Mouse (Mus musculus) olfactory bulb, adult 2 months (tissue): ENCODE measurements around the gene Ndufa4l2. TPM values are rescaled to one million over a fixed set of nuclear protein-coding genes. Genes with fewer than 3 reads are reported as not detected.

Experiments used
- H3K27ac ChIP-seq: fragments of 200-500 bp; 2 replicates; pipeline ENCODE4 v1.5.1; 2012; ENCODE audit warnings: low read depth, low read length; ENCODE audit not compliant: insufficient read depth
- H3K4me1 ChIP-seq: fragments of 200-500 bp; 2 replicates; pipeline ENCODE4 v1.6.1; 2012; ENCODE audit warnings: low read length; ENCODE audit not compliant: control insufficient read depth, insufficient read depth
- H3K4me3 ChIP-seq: fragments of 200-500 bp; 2 replicates; pipeline ENCODE4 v1.5.1; 2012; ENCODE audit warnings: mild to moderate bottlenecking, low read depth, low read length, moderate library complexity; ENCODE audit not compliant: insufficient read depth
- CTCF ChIP-seq: fragments of 200-500 bp; IDR thresholded peaks from 2 replicates; pipeline ENCODE4 v1.5.1; 2012; ENCODE audit warnings: low read depth, mild to moderate bottlenecking, low read length, moderate library complexity; ENCODE audit not compliant: insufficient read depth
- POLR2A ChIP-seq: fragments of 200-500 bp; IDR thresholded peaks from 2 replicates; pipeline ENCODE4 v1.6.1; 2012; ENCODE audit warnings: mild to moderate bottlenecking, low read depth, low read length, moderate library complexity; ENCODE audit not compliant: insufficient read depth
- WGBS: fragments of 180-500 bp; shearing (Covaris S2); methylation state at CpG from one replicate; pipeline ENCODE4 v1.1.7; 2018; 5-methylcytosine and 5-hydroxymethylcytosine counted together
- polyA plus RNA-seq: library from polyadenylated mRNA; stranded (reverse); fragments of >200 nt; gene quantifications from 2 replicates; pipeline ENCODE4 v1.2.4, GENCODE M21; 2012; ENCODE audit warnings: low replicate concordance; ENCODE audit not compliant: missing spikeins, insufficient read depth, insufficient read length

Ndufa4l2 gene
- polyA plus RNA-seq, 1 experiment, result not detected

DNA sequence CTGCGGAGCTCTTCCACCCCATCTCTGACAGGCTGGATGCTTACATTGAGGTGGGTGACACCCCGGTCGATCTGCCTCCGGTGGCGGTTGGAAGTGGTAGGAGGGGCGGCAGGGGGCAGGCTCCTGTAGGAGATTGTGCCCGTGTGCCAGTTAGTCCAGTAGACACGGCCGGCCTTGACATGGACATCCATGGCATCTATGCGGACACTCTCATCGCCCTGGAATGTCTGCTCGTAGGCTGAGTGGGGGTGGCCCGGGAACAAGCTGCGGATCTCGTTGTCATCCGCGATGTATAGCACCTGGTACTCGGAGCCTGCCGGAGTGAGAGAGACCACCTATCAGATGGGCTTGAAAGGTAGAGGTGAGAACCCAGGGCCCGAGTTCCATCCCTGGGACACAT is 29.6 kb downstream of the Ndufa4l2 start:
- no peak overlapping the region for H3K27ac ChIP-seq
- H3K4me1 ChIP-seq, result no peaks in the 10 kb centered on the region
- 92% methylated on average over 20 of the region's 20 CpGs for WGBS
- no peak for TF ChIP-seq CTCF
- no peak for TF ChIP-seq POLR2A
- no peak overlapping the region for H3K4me3 ChIP-seq

DNA sequence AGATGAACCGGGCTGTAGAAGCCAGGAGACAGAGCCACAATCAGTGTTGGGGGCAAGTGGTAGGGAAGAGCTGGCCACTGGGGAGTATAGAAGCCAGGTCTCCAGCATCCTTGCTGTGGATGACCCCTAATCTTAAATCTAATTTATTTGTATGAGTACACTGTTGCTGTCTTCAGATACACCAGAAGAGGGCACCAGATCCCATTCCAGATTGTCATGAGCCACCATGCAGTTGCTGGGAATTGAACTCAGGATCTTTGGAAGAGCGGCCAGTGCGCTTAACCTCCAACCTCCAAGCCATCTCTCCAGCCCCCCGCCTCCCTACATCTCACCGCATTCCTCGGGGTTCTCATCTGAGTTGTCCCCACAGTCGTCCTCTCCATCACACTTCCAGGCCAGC is 31.7 kb downstream of the Ndufa4l2 start:
- Histone ChIP-seq H3K27ac (no peak overlapping the region), H3K4me1 (no peaks in the 10 kb centered on the region), H3K4me3 (no peak overlapping the region)
- no peak for TF ChIP-seq CTCF
- TF ChIP-seq POLR2A, result no peak
- 95% methylated on average over 7 of the region's 7 CpGs for WGBS

DNA sequence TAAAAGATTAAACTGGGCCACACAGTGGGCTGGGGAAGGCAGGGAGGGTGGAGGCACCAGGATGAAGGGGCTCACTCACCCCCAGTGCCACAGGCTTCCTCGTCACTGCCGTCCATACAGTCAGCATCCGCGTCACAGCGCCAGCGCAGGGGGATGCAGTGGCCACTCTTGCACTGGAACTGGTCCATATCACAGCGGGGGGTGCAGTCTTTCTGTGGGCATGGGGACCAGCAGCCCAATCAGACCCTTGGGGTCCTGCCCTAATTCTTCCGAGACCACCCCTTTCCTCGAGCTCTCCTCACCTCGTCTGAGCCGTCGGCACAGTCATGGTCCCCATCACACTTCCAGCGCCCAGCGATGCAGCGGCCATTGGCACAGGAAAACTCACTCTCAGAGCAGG is 33.5 kb downstream of the Ndufa4l2 start:
- Histone ChIP-seq H3K27ac (no peak overlapping the region), H3K4me3 (no peak overlapping the region), H3K4me1 (no peaks in the 10 kb centered on the region)
- 91% methylated on average over 15 of the region's 15 CpGs for WGBS
- TF ChIP-seq POLR2A, result no peak
- TF ChIP-seq CTCF, result no peak

DNA sequence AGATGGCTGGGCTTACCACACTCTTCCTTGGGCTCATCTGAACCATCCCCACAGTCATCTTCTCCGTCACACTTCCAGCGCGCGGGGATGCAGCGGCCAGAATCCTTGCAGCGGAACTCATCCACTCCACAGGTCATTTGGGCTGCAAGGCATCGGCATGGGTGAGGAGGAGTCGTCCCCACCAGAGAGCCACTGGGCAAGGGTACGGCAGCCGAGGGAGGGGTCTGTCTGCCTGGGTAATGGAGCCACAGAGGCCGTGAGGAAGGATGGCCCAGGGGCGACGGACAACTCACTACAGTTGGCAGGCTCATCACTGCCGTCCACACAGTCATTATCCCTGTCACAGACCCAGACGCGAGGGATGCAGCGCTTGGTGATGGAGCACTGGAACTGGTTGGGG is 35.1 kb downstream of the Ndufa4l2 start:
- Histone ChIP-seq H3K4me1 (no peaks in the 10 kb centered on the region), H3K4me3 (no peak overlapping the region), H3K27ac (no peak overlapping the region)
- 86% methylated on average over 17 of the region's 17 CpGs for WGBS
- TF ChIP-seq POLR2A (no peak), CTCF (no peak)

DNA sequence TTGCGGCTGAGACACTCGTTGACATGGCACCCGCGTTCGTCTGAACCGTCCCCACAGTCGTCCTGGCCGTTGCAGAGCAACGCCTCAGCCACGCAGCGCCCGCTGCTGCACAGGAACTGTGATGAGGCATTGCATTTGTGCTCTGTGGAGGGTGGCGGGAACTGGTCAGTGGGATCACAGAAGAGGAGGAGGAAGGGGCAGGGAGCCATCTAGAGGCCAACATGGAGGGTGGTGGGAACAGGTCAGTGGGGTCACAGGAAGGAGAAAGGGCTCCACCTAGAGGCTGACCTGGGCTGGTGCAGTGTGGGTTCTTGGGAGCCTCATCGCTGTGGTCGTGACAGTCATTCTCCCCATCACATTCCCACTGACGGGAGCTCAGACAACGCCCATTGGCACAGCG is 40.9 kb downstream of the Ndufa4l2 start:
- 73% methylated on average over 18 of the region's 18 CpGs for WGBS
- TF ChIP-seq POLR2A, result no peak
- peak; percentile 67 for TF ChIP-seq CTCF
- Histone ChIP-seq H3K4me1 (no peaks in the 10 kb centered on the region), H3K4me3 (no peak overlapping the region), H3K27ac (no peak overlapping the region)

DNA sequence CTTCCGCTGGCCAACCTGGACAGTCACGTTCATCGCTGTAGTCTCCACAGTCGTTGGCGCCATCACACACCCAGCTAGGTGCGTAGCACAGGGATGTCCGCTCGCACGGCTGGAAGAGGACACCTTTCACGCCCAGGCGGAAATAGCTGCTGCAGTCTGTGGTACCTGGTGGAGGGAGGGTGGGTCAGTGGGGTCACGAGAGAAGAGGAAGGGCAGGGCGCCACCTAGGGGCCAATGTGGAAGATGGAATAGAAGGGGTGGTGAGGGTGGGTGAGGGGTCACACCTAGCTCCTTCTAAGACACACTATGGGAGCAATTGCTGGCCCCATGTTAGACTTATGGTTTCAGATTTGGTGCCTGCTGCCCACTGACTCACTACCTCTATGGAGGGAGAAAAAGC is 42.6 kb downstream of the Ndufa4l2 start:
- TF ChIP-seq POLR2A (no peak), CTCF (0 out of 2 replicates have a peak, but pooled peaks have one; percentile 34)
- Histone ChIP-seq H3K4me1 (no peaks in the 10 kb centered on the region), H3K4me3 (no peak overlapping the region), H3K27ac (no peak overlapping the region)
- WGBS, result 88% methylated on average over 13 of the region's 13 CpGs

DNA sequence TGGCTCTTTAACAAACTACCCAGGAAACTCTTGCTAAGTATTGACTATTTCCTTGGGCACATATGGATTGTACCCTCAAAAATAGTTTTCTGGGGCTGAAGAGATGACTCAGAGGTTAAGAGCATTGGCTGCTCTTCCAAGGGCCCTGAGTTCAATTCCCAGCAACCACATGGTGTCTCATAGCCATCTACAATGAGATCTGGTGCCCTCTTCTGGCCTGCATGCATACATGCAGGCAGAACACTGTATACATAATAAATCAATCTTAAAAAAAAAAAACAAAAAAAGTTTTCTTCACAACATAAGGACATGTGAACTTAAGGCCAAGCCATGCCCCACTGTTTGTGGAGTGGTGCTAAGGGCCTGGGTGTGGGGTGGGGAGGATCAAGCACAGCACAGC is 46.4 kb downstream of the Ndufa4l2 start:
- TF ChIP-seq CTCF, result no peak
- Histone ChIP-seq H3K27ac (no peak overlapping the region), H3K4me3 (no peak overlapping the region), H3K4me1 (0 out of 2 replicates have a peak, but pooled peaks cover 3% of the 10 kb centered on the region)

DNA sequence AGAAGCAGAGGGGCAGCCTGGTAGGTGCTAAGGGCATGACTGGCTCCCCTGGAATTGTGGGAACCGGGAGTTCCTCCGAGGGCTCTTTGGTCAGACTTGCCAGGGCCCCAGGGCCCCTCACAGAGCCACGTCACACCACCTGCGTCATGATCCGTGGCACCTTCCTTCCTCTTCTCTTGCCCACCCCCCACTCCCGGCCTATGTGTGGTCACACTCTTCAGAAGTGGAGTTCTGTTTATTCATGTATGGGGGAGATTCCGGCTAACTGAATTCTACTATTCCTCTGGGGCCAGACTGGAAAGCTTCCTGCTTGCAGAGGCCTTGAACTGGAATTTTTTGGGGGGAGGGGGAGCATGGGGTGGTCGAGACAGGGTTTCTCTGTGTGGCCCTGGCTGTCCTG is 49.1 kb downstream of the Ndufa4l2 start:
- no peak for TF ChIP-seq CTCF
- TF ChIP-seq POLR2A, result no peak
- H3K4me3 ChIP-seq, result no peak overlapping the region
- 0 out of 2 replicates have a peak, but pooled peaks cover 3% of the 10 kb centered on the region for H3K4me1 ChIP-seq
- no peak overlapping the region for H3K27ac ChIP-seq
- 74% methylated on average over 8 of the region's 8 CpGs for WGBS

DNA sequence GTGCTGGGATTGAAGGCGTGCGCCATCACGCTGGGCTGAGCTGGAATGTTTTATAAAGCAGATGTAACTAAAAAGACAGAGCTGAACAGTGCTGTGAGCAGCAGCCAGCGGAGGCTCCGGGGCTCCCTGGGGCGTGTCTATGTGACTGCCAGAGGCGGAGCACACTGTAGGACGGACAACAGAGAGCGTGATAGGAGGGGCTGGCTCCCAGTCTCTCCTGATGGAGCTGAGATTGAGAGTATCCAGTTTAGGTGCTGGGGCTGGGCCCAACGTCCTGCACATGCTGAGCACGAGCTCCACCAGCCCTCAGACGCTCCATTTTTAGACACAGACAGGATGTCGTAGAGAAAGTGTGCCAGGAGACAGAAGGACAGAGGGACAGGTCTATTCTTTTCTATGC is 49.5 kb downstream of the Ndufa4l2 start:
- WGBS, result 36% methylated on average over 13 of the region's 13 CpGs
- TF ChIP-seq POLR2A, result no peak
- no peak for TF ChIP-seq CTCF
- Histone ChIP-seq H3K4me3 (no peak overlapping the region), H3K4me1 (0 out of 2 replicates have a peak, but pooled peaks cover 3% of the 10 kb centered on the region), H3K27ac (no peak overlapping the region)

Other genes with a start within 250 kb of the Ndufa4l2 start
- gene Dctn2, start 248.6 kb upstream of the Ndufa4l2 start, polyA plus RNA-seq, result not detected in 2 replicates
- gene Mbd6, start 225.9 kb upstream of the Ndufa4l2 start, polyA plus RNA-seq, result not detected in 2 replicates
- not detected in 2 replicates for gene Mars, start 203.2 kb upstream of the Ndufa4l2 start, polyA plus RNA-seq
- 260 TPM in 1 of 2 replicates, not detected in the other for gene Arhgap9, start 193.0 kb upstream of the Ndufa4l2 start, polyA plus RNA-seq
- gene Gli1, start 173.0 kb upstream of the Ndufa4l2 start, polyA plus RNA-seq, result not detected in 2 replicates
- not detected in 2 replicates for gene Inhbe, start 160.6 kb upstream of the Ndufa4l2 start, polyA plus RNA-seq
- not detected in 2 replicates for gene Inhbc, start 144.5 kb upstream of the Ndufa4l2 start, polyA plus RNA-seq
- 475 and 884 TPM in 2 replicates for gene R3hdm2, start 134.6 kb upstream of the Ndufa4l2 start, polyA plus RNA-seq
- not detected in 2 replicates for gene Stac3, start 13.3 kb upstream of the Ndufa4l2 start, polyA plus RNA-seq
- gene Shmt2, start 7.5 kb downstream of the Ndufa4l2 start, polyA plus RNA-seq, result not detected in 2 replicates
- gene Nxph4, start 19.6 kb downstream of the Ndufa4l2 start, polyA plus RNA-seq, result not detected in 2 replicates
- gene Lrp1, start 106.2 kb downstream of the Ndufa4l2 start, polyA plus RNA-seq, result 404 and 471 TPM in 2 replicates
- not detected in 2 replicates for gene Stat6, start 128.0 kb downstream of the Ndufa4l2 start, polyA plus RNA-seq
- not detected in 2 replicates for gene Nemp1, start 151.9 kb downstream of the Ndufa4l2 start, polyA plus RNA-seq
- not detected in 2 replicates for gene Nab2, start 153.6 kb downstream of the Ndufa4l2 start, polyA plus RNA-seq
- gene Myo1a, start 190.2 kb downstream of the Ndufa4l2 start, polyA plus RNA-seq, result not detected in 2 replicates
- not detected in 2 replicates for gene Tac2, start 209.5 kb downstream of the Ndufa4l2 start, polyA plus RNA-seq
- not detected in 2 replicates for gene Zbtb39, start 224.6 kb downstream of the Ndufa4l2 start, polyA plus RNA-seq
- gene Gpr182, start 236.8 kb downstream of the Ndufa4l2 start, polyA plus RNA-seq, result not detected in 2 replicates
- not detected in 2 replicates for gene Rdh1, start 244.8 kb downstream of the Ndufa4l2 start, polyA plus RNA-seq
- not detected in 2 replicates for gene Rdh16f1, start 244.8 kb downstream of the Ndufa4l2 start, polyA plus RNA-seq